Mouse (Mus musculus) cerebellum, adult 2 months (tissue): ENCODE results near the gene Gm10226.

Experiments
- CTCF ChIP-seq: fragments of 200-500 bp; IDR thresholded peaks from 2 replicates; pipeline ENCODE4 v1.5.1; 2011; ENCODE audit warnings: low read depth, mild to moderate bottlenecking, control low read depth, low read length, moderate library complexity, borderline replicate concordance; ENCODE audit not compliant: insufficient read depth
- POLR2A ChIP-seq: fragments of 200-500 bp; IDR thresholded peaks from 2 replicates; pipeline ENCODE4 v1.6.1; 2011; ENCODE audit warnings: low read length, control low read depth, borderline replicate concordance; ENCODE audit not compliant: insufficient read depth

DNA sequence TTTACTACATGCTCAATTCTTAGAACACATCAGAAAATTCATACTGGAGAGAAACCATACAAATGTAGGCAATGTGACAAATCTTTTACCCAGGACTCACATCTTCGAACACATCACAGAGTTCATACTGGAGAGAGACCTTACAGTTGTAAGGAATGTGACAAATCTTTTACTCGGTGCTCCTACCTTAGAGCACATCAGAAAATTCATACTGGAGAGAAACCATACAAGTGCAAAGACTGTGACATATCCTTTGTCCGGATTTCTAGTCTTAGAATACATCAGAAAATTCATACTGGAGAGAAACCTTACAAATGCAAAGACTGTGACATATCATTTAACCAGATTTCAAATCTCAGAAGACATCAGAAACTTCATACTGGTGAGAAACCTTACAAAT is at the start of gene Gm10226:
- TF ChIP-seq CTCF (no peak), POLR2A (no peak)
